In the genomic region with DNA sequence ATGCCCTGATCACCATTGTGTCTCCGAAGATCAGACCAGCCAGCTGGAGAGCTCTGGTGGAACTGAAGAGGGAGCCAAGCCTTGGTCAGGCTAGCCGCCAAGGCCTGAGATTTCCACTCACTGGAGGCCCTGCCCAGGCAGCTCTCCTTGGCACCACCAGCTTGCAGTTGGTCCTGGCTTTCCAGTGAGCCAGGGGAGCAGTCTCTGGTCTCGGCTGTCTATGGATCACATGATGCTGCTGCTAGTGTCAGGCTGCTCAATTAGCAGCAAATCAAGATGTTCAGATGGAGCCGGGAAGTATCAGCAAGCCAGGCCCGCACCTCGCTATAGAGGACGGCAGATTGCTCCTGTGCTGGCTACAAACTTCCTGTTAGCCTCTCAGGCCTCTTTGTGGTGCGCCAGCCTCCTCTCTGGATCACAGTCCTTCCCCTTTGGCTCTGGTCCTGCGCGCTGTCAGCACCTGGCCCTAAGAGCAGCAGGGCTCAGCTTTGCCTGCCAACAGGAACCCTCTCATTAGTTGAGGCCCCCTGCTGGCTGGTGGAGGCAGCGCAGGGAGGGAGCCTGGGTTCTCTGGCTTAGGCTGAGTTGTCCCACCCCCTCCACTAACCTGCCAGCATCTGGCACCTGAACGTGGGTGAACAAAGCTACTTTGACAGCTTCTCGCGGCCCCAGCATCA, we compare ENCODE assay signal across 9 mouse cellular contexts.
DNase-seq lines count a peak whose midpoint lies in the region; ATAC-seq and TF ChIP-seq lines count a peak whose summit lies in the region.
"Had no signal": no experiment of that assay in that cellular context is flagged by ENCODE, and none has a peak within 500 bp of the region (broad histone marks: within the 10 kb centered on the region; RNA-seq: fewer than 3 reads in every experiment).

No protein-coding gene starts in this region.

- no peak overlapping the region for H3K27ac ChIP-seq in limb, embryonic 13.5 days
- no peak overlapping the region for H3K27ac ChIP-seq in thymus, adult 2 months (ENCODE audit: control insufficient read depth, insufficient read depth, low read length)

- TF ChIP-seq CTCF in brain, embryonic 14.5 days (IDR thresholded peaks at IDR 0.05; ENCODE audit: borderline replicate concordance, extremely low read depth, insufficient read depth, insufficient read length), result peak; percentile 84
- TF ChIP-seq CTCF in thymus, adult 2 months (IDR thresholded peaks at IDR 0.05; ENCODE audit: borderline replicate concordance, control insufficient read depth, extremely low read depth, insufficient read depth, low read length, poor library complexity), result no peak

- H3K4me1 ChIP-seq in limb, embryonic 13.5 days, result peaks cover 19% of the 10 kb centered on the region
- H3K4me1 ChIP-seq in thymus, adult 2 months (replicated peaks; ENCODE audit: control insufficient read depth, insufficient read depth, low read length), result no peaks in the 10 kb centered on the region

- WGBS in limb, embryonic 13.5 days, result 21% methylated on average over 14 of the region's 14 CpGs
- whole genome bisulfite sequencing in thymus, adult 2 months, result 25% methylated on average over 14 of the region's 14 CpGs

- H3K9me3 ChIP-seq in limb, embryonic 13.5 days, result no peaks in the 10 kb centered on the region

- peaks cover 9% of the 10 kb centered on the region; the same call in 1 of the 2 replicates for H3K27me3 ChIP-seq in limb, embryonic 13.5 days
- no peaks in the 10 kb centered on the region for H3K27me3 ChIP-seq in thymus, adult 2 months (ENCODE audit: control insufficient read depth, insufficient read depth, low read length)

- TF ChIP-seq POLR2A in brain, embryonic 14.5 days (IDR thresholded peaks at IDR 0.05; ENCODE audit: borderline replicate concordance, extremely low read depth, insufficient read depth, insufficient read length, poor library complexity, severe bottlenecking), result no peak
- TF ChIP-seq POLR2A in thymus, adult 2 months (IDR thresholded peaks at IDR 0.05; ENCODE audit: control insufficient read depth, extremely low read depth, insufficient read depth, low read length, poor library complexity), result no peak

- peak overlapping the region; percentile 8; the same call in 1 of the 2 replicates for H3K9ac ChIP-seq in limb, embryonic 13.5 days

- peak; percentile 12 for DNase-seq in 3134 (ENCODE audit: extremely low read depth, insufficient read length, low spot score)
- peak; percentile 95 for DNase-seq in brain, embryonic 14.5 days (ENCODE audit: low read depth)
- peak; percentile 43 for DNase-seq in fat pad, adult 2 months (ENCODE audit: extremely low read depth, low read depth, low spot score)
- peak; percentile 80 to 90 for DNase-seq in heart, adult 9 months (ENCODE audit: low spot score in 2 of 2)
- peak; percentile 90 for DNase-seq in kidney, adult 9 months
- peak; percentile 9 for DNase-seq in thymus, adult 2 months

- H3K4me2 ChIP-seq in limb, embryonic 13.5 days (replicated peaks), result peak overlapping the region; percentile 46

- no peaks in the 10 kb centered on the region for H3K36me3 ChIP-seq in limb, embryonic 13.5 days
- H3K36me3 ChIP-seq in thymus, adult 2 months (ENCODE audit: control insufficient read depth, insufficient read depth, low read length), result no peaks in the 10 kb centered on the region
- H3K36me3 ChIP-seq: G1E had no signal

- H3K4me3 ChIP-seq in limb, embryonic 13.5 days, result peak overlapping the region; percentile 8; the same call in 1 of the 2 replicates
- H3K4me3 ChIP-seq in thymus, adult 2 months (ENCODE audit: control insufficient read depth, insufficient read depth, low read length), result no peak overlapping the region

- ATAC-seq in limb, embryonic 13.5 days (ENCODE audit: low FRiP score, low read depth), result peak; percentile 76
- 0 out of 2 replicates have a peak, but pooled peaks have one; percentile 22 for ATAC-seq in monocyte, adult 5-6 weeks (replicated peaks; ENCODE audit: insufficient number of reproducible peaks, low FRiP score, low TSS enrichment, poor library complexity, severe bottlenecking)

Comparison
In these comparisons a context has a peak if more than half of its experiments do, and no peak if none do; other contexts are left out.
1. DNase-seq: peak in every context shown above with its lines; median percentile 95 in brain, embryonic 14.5 days; 90 in kidney, adult 9 months; 85 in heart, adult 9 months; 43 in fat pad, adult 2 months; 12 in 3134; 9 in thymus, adult 2 months.